Mouse (Mus musculus): ENCODE measurements at regions not wholly inside any gene's neighbourhood (a gene's known extent, or its start where the extent isn't known, plus 50 kb on each side); places are given as distances from the start of the nearest gene placed in this dataset. TPM values are rescaled to one million over a fixed set of nuclear protein-coding genes. Genes with fewer than 3 reads are reported as not detected.

- no peak overlapping the region for H3K4me3 ChIP-seq (ENCODE audit: low read depth, low read length)
- H3K36me3 ChIP-seq (ENCODE audit: control insufficient read depth, insufficient read depth) = no peaks in the 10 kb centered on the region
- H3K27me3 ChIP-seq (replicated peaks; ENCODE audit: control insufficient read depth, insufficient read depth, low read length) = peaks cover 24% of the 10 kb centered on the region
- H3K9me3 ChIP-seq (ENCODE audit: control insufficient read depth) = no peaks in the 10 kb centered on the region
- no peak overlapping the region for H3K4me2 ChIP-seq (replicated peaks; ENCODE audit: low read depth)
- no peak overlapping the region for H3K27ac ChIP-seq (ENCODE audit: low read depth, low read length)
- no peak overlapping the region for H3K9ac ChIP-seq (ENCODE audit: low read depth, low read length)
- no peaks in the 10 kb centered on the region for H3K4me1 ChIP-seq (replicated peaks; ENCODE audit: control insufficient read depth, insufficient read depth, low read length)
- no peak for TF ChIP-seq CTCF (IDR thresholded peaks at IDR 0.05; ENCODE audit: low read depth)
- no peak for ATAC-seq
- 52% methylated on average over 1 of the region's 1 CpGs for WGBS
Observed at GRCm38 (mm10) chr14:64595523-64595889, 491.4 kb downstream of the Prss52 start.

GRCm38 (mm10) chr14:64595891-64596290 is 491.8 kb downstream of the Prss52 start:
- peaks cover 22% of the 10 kb centered on the region for H3K27me3 ChIP-seq (replicated peaks; ENCODE audit: control insufficient read depth, insufficient read depth, low read length)
- H3K4me3 ChIP-seq (ENCODE audit: low read depth, low read length) = no peak overlapping the region
- no peaks in the 10 kb centered on the region for H3K36me3 ChIP-seq (ENCODE audit: control insufficient read depth, insufficient read depth)
- no peak overlapping the region for H3K27ac ChIP-seq (ENCODE audit: low read depth, low read length)
- WGBS = 91% methylated on average over 4 of the region's 4 CpGs
- no peaks in the 10 kb centered on the region for H3K9me3 ChIP-seq (ENCODE audit: control insufficient read depth)
- H3K4me2 ChIP-seq (replicated peaks; ENCODE audit: low read depth) = no peak overlapping the region
- TF ChIP-seq CTCF (IDR thresholded peaks at IDR 0.05; ENCODE audit: low read depth) = no peak
- no peak overlapping the region for H3K9ac ChIP-seq (ENCODE audit: low read depth, low read length)
- ATAC-seq = no peak
- no peaks in the 10 kb centered on the region for H3K4me1 ChIP-seq (replicated peaks; ENCODE audit: control insufficient read depth, insufficient read depth, low read length)

- TF ChIP-seq CTCF (IDR thresholded peaks at IDR 0.05; ENCODE audit: low read depth) = no peak
- Histone ChIP-seq H3K4me2 (replicated peaks; ENCODE audit: low read depth) (no peak overlapping the region), H3K9ac (ENCODE audit: low read depth, low read length) (no peak overlapping the region), H3K4me3 (ENCODE audit: low read depth, low read length) (no peak overlapping the region), H3K27ac (ENCODE audit: low read depth, low read length) (no peak overlapping the region), H3K36me3 (ENCODE audit: control insufficient read depth, insufficient read depth) (no peaks in the 10 kb centered on the region), H3K9me3 (ENCODE audit: control insufficient read depth) (no peaks in the 10 kb centered on the region), H3K27me3 (replicated peaks; ENCODE audit: control insufficient read depth, insufficient read depth, low read length) (peaks cover 9% of the 10 kb centered on the region; the same call in 1 of the 2 replicates), H3K4me1 (replicated peaks; ENCODE audit: control insufficient read depth, insufficient read depth, low read length) (no peaks in the 10 kb centered on the region)
- 70% methylated on average over 8 of the region's 8 CpGs for WGBS
- no peak for ATAC-seq
Observed at GRCm38 (mm10) chr14:64597218-64597617, 493.1 kb downstream of the Prss52 start.

MicroRNAs in the stretch of these regions (microRNA counts, 519-probe panel; counts per million panel counts)
- microRNA mmu-miR-124 = 3,635 counts per million, percentile 47 among the panel's probes with 10 or more counts

Small RNA genes lying in the stretch of these regions (microRNA-seq; reads per million reads assigned to microRNA genes)
- gene Mir124a-1 (not detected), gene Mir3078 (not detected)

All from intestine, postnatal 0 days (tissue).